Mouse (Mus musculus) left cerebral cortex, postnatal 10 days (tissue): ENCODE data around the gene Cib1. TPM values are rescaled to one million over a fixed set of nuclear protein-coding genes. Genes with fewer than 3 reads are reported as not detected.

Source experiments
- DNase-seq, 2 experiments: peaks; one replicate each; pipeline ENCODE4 v3.0.0; 2021 to 2022; ENCODE audit warnings: low spot score in 2 of 2, mixed read lengths in 1 of 2; ENCODE audit errors: extremely low spot score in 1 of 2
- intact Hi-C: fragments of 180-260 bp; cut with DNase I; formaldehyde crosslinking; loops from one replicate; pipeline ENCODE4 v1.15.1; 2025
- total RNA-seq, 2 experiments: library from RNA; stranded (reverse); gene quantifications; 2 replicates each; pipeline ENCODE4 v1.2.3; 2021

Gene Cib1
- total RNA-seq, 2 experiments from 2014 or later = 19.4 to 21.2 TPM

DNA sequence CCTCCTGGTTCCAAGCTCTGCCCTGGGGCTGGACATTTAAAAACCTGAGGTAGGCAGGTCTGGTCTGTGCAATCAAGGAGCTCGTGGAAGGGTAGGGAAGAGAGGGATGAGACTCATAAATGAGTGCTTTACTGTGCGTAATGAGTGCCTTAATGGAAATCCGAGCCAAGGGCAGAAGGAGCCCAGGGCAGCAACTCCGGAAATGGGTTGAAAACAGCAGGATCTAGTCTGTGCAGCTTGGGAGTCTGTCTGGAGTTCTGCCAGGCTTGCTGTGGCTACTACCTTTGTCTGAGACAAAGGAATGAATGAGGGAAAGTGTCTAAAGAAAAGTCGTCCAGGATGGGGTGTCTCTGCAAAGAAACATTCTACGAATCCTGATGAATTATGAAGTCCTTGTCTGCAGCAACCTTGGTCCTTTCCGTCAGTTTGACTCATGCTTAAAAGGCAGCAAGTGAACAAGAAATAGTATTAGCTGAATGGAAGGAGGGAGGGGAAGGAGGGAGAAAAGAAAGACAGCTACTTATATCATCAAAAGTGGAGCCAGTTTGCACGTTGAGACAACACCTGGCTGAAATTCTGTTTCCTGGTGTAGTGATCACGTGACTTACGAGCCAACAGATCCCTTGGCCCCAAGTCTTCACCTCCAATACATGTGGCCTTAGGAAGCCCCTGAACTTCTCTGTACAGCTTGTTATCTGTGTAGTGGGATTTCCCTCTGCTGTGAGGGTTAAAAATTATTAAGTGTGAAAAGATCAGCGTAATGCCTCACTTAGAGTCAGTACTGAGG, 43.3 kb downstream of the Cib1 start:
- intact Hi-C loops = no loop called here
- no peak for DNase-seq

GRCm38 (mm10) chr7:80188579-80189125, 44.0 kb downstream of the Cib1 start:
- DNase-seq = no peak
- intact Hi-C loops = no loop called here

- no peak for DNase-seq
- intact Hi-C loops = no loop called here
These were observed 45.1 kb downstream of the Cib1 start for GRCm38 (mm10) chr7:80187501-80187900.

GRCm38 (mm10) chr7:80186531-80187296, 45.9 kb downstream of the Cib1 start, which contains the start of gene Sema4b:
Sema4b (plus strand) TSS chr7:80186841.
- DNase-seq = peak; percentile 93 to 94
- intact Hi-C loops = no loop called here

DNA sequence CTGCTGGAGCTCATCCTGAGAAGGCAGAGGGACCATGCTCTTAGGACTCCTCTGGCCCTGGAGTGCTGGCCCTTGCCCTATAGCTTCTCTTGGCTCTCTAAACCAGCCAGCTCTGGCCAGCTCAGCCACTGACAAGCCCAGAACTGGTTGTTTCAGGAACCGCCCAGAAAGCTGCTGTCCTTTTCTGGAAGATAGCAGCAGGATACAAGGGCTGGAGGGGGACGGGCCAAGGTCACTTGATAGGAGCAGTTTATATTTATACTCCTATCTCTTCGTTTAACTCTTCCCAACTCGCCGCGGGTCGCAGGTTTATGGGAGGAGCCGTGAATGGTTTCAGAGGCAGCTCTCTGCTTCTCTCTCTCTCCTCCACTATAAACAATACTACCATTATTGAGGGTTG, 46.6 kb downstream of the Cib1 start:
- peak in 1 of 2 experiments; percentile 44 for DNase-seq
- intact Hi-C loops = no loop called here

GRCm38 (mm10) chr7:80184968-80185367, 47.6 kb downstream of the Cib1 start:
- no peak for DNase-seq
- intact Hi-C loops = no loop called here

DNA sequence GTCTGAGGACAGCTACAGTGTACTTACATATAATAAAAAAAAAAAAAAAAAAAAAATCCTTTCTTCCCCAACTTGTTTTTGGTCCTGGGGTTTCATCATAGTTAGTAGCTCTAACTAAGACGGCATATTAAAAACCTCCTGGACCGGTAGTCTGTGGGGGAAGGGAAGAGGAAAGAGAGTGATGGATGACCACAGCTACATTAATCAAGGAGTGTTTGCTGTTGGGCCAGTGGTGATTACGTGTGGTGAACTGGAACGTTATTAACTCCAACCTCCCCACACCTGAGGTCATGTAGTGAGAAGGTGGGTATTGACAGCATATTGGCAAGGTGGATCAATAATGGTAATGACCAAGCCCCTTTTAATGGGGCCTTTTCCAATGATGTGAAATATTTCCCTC, 48.1 kb downstream of the Cib1 start:
- DNase-seq = no peak
- intact Hi-C loops = no loop called here

DNA sequence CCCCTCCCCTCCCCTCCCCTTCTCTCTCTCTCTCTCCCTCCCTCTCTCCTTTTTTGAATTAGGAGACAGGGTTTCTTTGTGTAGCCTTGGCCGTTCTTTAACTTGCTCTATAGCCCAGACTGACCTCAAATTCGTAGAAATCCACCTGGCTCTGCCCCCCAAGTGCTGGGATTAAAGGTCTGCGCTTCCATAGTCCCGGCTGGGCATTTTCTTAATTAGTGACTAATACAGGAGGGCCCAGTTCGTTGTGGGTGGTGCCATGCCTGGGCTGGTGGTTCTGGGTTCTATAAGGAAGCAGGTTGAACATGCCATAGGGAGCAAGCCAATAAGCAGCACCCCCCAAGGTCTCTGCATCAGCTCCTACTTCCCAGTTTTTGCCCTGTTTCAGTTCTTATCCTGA, 48.6 kb downstream of the Cib1 start:
- intact Hi-C loops = no loop called here
- no peak for DNase-seq

- DNase-seq = no peak
- intact Hi-C loops = no loop called here
These were observed 49.1 kb downstream of the Cib1 start for GRCm38 (mm10) chr7:80183466-80183865.

GRCm38 (mm10) chr7:80182139-80182538, 50.5 kb downstream of the Cib1 start:
- intact Hi-C loops = no loop called here
- DNase-seq = no peak

GRCm38 (mm10) chr7:80181078-80181477, 51.5 kb downstream of the Cib1 start:
- no peak for DNase-seq
- intact Hi-C loops = no loop called here

DNA sequence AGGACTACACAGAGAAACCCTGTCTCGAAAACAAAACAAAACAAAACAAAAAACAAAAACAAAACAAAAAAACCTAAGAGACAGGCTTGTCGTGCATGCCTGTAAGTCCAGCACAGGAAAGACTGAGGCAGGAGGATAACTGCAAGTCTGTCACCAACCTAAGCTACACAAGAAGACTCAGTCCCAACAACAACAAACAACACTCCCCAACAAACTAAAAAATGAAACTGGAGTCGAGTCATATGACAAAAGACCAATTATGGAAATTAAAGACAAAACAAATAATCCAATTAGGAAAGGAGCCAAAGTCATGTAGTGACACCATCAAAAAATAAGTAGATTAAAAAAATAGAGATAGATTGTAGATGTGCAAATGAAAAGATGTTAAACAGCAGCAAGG, 52.4 kb downstream of the Cib1 start:
- intact Hi-C loops = no loop called here
- DNase-seq = no peak

DNA sequence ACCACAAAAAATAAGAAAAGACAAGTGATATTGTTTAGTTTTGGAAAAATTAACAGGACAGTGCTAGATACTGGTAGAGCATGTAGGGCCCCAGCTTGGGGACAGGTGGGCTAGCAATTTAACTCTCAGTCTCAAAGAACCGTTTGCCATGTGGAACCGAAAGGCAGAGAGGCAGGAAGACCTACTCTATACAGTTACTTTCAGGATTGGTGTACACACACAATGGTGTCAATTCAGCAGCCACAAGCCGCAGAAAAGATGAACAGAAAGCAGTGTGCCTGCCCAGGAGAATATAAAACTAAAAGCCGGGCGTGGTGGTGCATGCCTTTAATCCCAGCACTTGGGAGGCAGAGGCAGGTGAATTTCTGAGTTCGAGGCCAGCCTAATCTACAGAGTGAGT, 52.8 kb downstream of the Cib1 start:
- intact Hi-C loops = no loop called here
- DNase-seq = no peak

DNA sequence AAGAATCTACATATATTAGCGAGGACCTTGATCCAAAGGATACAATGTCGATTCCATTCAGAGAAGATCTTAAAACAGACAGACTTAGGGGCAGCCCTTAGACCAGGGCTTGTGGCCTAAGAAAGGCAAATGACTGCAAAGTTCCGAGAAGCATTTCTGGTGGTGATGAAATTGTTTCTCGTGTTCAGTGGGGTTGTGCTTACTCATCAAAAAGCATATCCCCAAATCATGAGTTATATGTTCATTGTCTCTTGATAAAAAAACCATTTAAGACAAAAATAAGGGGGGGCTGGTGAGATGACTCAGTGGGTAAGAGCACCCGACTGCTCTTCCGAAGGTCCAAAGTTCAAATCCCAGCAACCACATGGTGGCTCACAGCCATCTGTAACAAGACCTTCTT, 53.3 kb downstream of the Cib1 start:
- no peak for DNase-seq
- intact Hi-C loops = no loop called here

DNA sequence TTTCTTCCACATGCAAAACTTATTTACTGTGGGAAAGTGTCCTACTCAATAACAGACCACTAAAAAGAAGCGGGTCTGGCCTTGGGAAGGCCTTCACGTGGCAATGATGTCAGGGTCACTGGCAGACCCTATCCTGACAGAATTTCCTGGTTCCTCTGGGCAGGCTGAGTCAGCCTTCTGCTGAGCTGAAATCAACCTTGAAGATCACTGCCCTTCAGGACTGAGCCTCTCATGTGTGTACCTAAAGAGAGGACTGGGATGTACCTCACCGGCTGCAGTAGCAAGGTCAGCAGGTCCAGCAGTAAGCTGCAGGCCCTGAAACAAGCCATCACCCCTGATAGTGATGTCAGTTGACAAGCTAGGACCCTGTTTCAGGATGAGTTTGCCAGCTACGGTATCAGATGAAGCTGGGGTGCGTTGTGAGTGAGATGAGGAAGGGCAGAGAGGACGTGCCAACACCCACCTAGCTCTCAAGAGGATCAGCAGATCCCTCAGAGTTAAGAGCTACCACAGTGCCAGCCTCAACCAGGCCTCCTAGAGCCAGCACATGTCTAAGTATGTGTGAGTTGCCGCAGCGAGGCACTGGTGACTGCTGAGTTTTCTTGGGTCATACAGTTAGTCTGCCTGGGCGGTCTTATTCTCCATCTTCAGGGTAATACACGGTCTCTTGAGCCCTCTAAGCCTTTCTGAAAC, 54.4 kb downstream of the Cib1 start:
- intact Hi-C loops = no loop called here
- no peak for DNase-seq

- no peak for DNase-seq
- intact Hi-C loops = no loop called here
These were observed 55.2 kb downstream of the Cib1 start for GRCm38 (mm10) chr7:80177438-80177837.
